Mouse (Mus musculus): ENCODE results near the gene Ctdspl. TPM values are rescaled to one million over a fixed set of nuclear protein-coding genes. Genes with fewer than 3 reads are reported as not detected.

Gene Ctdspl
- polyA plus RNA-seq, 1 experiment from 2014 or later: 17.8 TPM

DNA sequence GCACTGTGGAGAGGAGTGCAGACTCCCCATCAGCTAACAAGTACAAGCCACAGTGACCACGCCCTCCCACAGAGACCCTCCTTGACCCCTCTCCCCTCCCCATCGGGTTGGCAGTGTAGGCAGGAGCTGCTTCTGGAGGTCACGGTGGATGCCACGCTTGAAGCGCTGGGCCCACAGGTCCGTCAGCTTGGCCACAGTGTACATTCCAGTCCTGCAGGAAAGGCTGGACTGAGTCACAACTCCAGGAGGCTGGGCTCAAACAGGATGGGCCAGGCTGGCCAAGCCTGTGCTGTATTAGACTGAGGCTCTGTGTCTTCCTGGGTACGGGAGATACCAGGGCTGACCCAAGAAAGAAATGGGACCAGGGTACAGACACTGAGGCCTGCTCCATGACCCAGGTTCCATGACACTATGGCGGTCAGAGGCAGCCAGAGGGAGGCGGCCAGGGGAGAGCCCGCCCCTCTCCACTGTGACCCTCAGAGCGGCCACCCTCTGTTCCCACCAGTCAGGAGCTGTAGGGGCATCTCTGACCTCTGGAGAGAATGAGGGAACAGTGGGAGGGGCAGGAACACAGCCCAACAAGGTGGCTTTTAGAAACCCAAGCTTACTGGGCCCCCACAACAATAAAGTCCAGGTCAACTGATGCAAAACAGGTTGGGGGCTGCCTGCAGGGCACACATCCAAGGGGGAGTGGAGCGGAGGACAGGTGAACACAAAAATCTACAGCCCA lies 165.5 kb downstream of the Ctdspl start:
- peak overlapping the region; percentile 93 for H3K4me2 ChIP-seq (ENCODE audit: low read depth, low read length)
- no peaks in the 10 kb centered on the region for H3K27me3 ChIP-seq (replicated peaks; ENCODE audit: control insufficient read depth, insufficient read depth, low read length)
- peaks cover 30% of the 10 kb centered on the region for H3K4me1 ChIP-seq (ENCODE audit: control insufficient read depth, insufficient read depth, low read length)
- peak overlapping the region; percentile 73; the same call in 1 of the 2 replicates for H3K9ac ChIP-seq (ENCODE audit: low read depth, low read length)
- H3K36me3 ChIP-seq (ENCODE audit: control insufficient read depth, insufficient read depth, low read length): no peaks in the 10 kb centered on the region
- no peak for ATAC-seq (ENCODE audit: low read depth)
- no peak for DNase-seq (ENCODE audit: low spot score)
- H3K4me3 ChIP-seq (ENCODE audit: low read depth, low read length): peak overlapping the region; percentile 69
- no peaks in the 10 kb centered on the region for H3K9me3 ChIP-seq (ENCODE audit: control insufficient read depth, low read length)
- H3K27ac ChIP-seq (replicated peaks; ENCODE audit: low read depth, low read length): no peak overlapping the region
- WGBS: 56% methylated on average over 12 of the region's 12 CpGs

DNA sequence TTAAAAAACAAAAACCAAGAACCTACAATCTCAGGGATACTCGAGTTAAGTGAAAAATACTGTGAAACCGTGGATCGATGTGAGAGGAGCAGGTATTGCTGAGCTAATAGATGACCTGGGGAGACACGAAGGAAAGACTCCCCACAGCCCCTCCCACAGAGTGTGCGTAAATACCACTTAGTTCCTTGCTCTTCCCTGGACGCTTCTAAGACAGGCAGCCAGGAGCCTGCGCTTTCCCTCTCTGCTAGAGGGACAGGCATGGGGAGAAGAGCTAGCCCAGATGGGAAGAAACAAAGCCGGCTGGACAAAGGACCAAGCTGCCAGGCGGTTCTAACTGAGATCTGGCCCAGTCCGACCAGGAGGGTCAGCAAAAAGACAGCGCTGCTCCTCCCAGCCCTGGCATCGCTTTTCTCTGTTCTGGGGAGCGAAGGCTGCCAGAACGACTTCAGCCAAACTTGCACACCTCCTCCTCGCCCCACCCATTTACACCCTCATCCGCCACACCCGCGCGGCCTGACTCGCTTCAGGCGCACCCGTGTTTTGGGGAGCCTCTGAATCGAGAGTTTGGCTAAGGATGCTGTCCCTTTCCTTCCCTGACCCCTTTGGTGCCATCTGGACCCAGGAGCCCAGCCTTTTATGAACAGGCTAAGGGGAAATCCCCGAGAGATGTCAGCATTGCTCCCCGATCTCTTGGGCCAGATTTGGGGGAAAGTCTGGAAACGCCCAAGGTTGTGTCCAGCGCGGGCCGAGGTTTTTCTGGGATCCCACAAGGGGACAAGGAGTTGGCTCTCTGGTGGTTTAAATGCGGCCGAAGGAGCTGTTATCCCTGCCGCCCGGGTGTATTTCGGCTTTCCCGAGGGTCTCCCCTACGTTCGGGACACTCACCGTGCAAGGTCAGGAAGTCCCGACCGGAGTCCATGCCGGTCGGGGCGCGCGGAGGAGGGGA lies 166.5 kb downstream of the Ctdspl start:
- Histone ChIP-seq H3K4me3 (ENCODE audit: low read depth, low read length) (peak overlapping the region; percentile 69), H3K36me3 (ENCODE audit: control insufficient read depth, insufficient read depth, low read length) (no peaks in the 10 kb centered on the region), H3K9me3 (ENCODE audit: control insufficient read depth, low read length) (no peaks in the 10 kb centered on the region), H3K9ac (ENCODE audit: low read depth, low read length) (peak overlapping the region; percentile 73), H3K4me2 (ENCODE audit: low read depth, low read length) (peak overlapping the region; percentile 93), H3K4me1 (ENCODE audit: control insufficient read depth, insufficient read depth, low read length) (peaks cover 28% of the 10 kb centered on the region), H3K27ac (replicated peaks; ENCODE audit: low read depth, low read length) (peak overlapping the region; percentile 83), H3K27me3 (replicated peaks; ENCODE audit: control insufficient read depth, insufficient read depth, low read length) (no peaks in the 10 kb centered on the region)
- WGBS: 3% methylated on average over 40 of the region's 45 CpGs
- no peak for ATAC-seq (ENCODE audit: low read depth)
- DNase-seq (ENCODE audit: low spot score): no peak

Small RNA genes lying within 50 kb of the gene (microRNA-seq; reads per million reads assigned to microRNA genes)
- 11.9 reads per million, percentile 30 among the genes with 10 or more reads in this experiment for gene Mir26a-1 (ENCODE audit: borderline number of aligned reads)

Other genes with a start within 250 kb of the Ctdspl start
- 15.0 and 19.7 TPM in 2 replicates for gene Vill, start 126.3 kb downstream of the Ctdspl start, polyA plus RNA-seq (2014; fragmentation: Nextera tagmentation; extraction: Ambion mirVana)
- gene Plcd1, start 167.0 kb downstream of the Ctdspl start, polyA plus RNA-seq (2014; fragmentation: Nextera tagmentation; extraction: Ambion mirVana): 43.5 and 45.2 TPM in 2 replicates
- gene Dlec1, start 176.0 kb downstream of the Ctdspl start, polyA plus RNA-seq (2014; fragmentation: Nextera tagmentation; extraction: Ambion mirVana): 1.3 and 1.8 TPM in 2 replicates
- 1.9 and 2.6 TPM in 2 replicates for gene Acaa1b, start 230.6 kb downstream of the Ctdspl start, polyA plus RNA-seq (2014; fragmentation: Nextera tagmentation; extraction: Ambion mirVana)
- gene Gm47289, start 232.7 kb downstream of the Ctdspl start, polyA plus RNA-seq (2014; fragmentation: Nextera tagmentation; extraction: Ambion mirVana): not detected in 2 replicates

Measured in embryonic facial prominence, embryonic 14.5 days (tissue).